Mouse (Mus musculus): Measurements from ENCODE around the gene Pfkfb2.

DNA sequence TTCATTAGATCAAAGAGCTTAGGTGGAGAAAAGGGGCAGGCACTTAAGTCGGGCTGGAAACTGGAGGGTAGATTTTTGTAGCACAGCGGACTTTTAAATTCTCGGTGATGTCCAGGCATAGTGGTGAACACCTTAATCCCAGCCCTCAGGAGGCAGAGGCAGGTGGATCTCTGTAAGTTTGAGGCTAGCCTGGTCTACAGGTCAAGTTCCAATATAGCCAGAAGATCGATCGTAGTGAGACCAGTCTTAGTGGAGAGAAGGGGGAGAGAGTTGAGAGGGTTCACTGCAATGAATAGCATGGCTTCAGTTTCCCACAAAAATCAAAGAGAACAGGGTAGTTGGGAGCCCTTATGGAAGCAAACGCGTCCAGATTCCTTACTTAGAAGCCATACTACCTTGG is 8.9 kb upstream of the Pfkfb2 start:
- TF ChIP-seq CTCF (IDR thresholded peaks at IDR 0.05; ENCODE audit: low read depth, low read length) (no peak), POLR2A (IDR thresholded peaks at IDR 0.05; ENCODE audit: borderline replicate concordance, low read depth, low read length) (no peak)

Data from bone marrow macrophage, adult 2 months (primary cell).